Mouse (Mus musculus) thymus, adult 2 months (tissue): ENCODE results near the gene Ssc4d. TPM values are rescaled to one million over a fixed set of nuclear protein-coding genes. Genes with fewer than 3 reads are reported as not detected.
A peak's percentile ranks its signal among the peaks of the same experiment; 100 is the strongest.

Source experiments
- DNase-seq: peaks from one replicate; pipeline ENCODE4 v3.0.0; 2021
- H3K27ac ChIP-seq: fragments of 200-500 bp; 2 replicates; pipeline ENCODE4 v1.5.1; 2012; ENCODE audit warnings: low read length, control low read depth; ENCODE audit not compliant: control insufficient read depth, insufficient read depth
- H3K27me3 ChIP-seq: fragments of 200-500 bp; 2 replicates; pipeline ENCODE4 v1.6.1; 2012; ENCODE audit warnings: mild to moderate bottlenecking, low read length, moderate library complexity, mixed read lengths; ENCODE audit not compliant: control insufficient read depth, insufficient read depth
- H3K36me3 ChIP-seq: fragments of 200-500 bp; 2 replicates; pipeline ENCODE4 v1.6.1; 2012; ENCODE audit warnings: mild to moderate bottlenecking, low read length, moderate library complexity; ENCODE audit not compliant: control insufficient read depth, insufficient read depth
- H3K4me1 ChIP-seq: fragments of 200-500 bp; replicated peaks from 2 replicates; pipeline ENCODE4 v1.6.1; 2012; ENCODE audit warnings: low read length; ENCODE audit not compliant: control insufficient read depth, insufficient read depth
- H3K4me3 ChIP-seq: fragments of 200-500 bp; 2 replicates; pipeline ENCODE4 v1.5.1; 2012; ENCODE audit warnings: mild to moderate bottlenecking, low read length, control low read depth, moderate library complexity; ENCODE audit not compliant: control insufficient read depth, insufficient read depth
- CTCF ChIP-seq: fragments of 200-500 bp; IDR thresholded peaks from 2 replicates; pipeline ENCODE4 v1.5.1; 2012; ENCODE audit warnings: mild to moderate bottlenecking, control low read depth, low read length, moderate library complexity, borderline replicate concordance; ENCODE audit not compliant: control insufficient read depth, poor library complexity, insufficient read depth; ENCODE audit errors: extremely low read depth
- POLR2A ChIP-seq: fragments of 200-500 bp; IDR thresholded peaks from 2 replicates; pipeline ENCODE4 v1.6.1; 2012; ENCODE audit warnings: mild to moderate bottlenecking, low read length, control low read depth, moderate library complexity; ENCODE audit not compliant: control insufficient read depth, poor library complexity, insufficient read depth; ENCODE audit errors: extremely low read depth
- WGBS: fragments of 180-500 bp; shearing (Covaris S2); methylation state at CpG from one replicate; pipeline ENCODE4 v1.1.7; 2018; 5-methylcytosine and 5-hydroxymethylcytosine counted together
- polyA plus RNA-seq: library from polyadenylated mRNA; depleted of rRNA; stranded (reverse); fragments of >200 nt; gene quantifications from 2 replicates; pipeline ENCODE4 v1.2.3, GENCODE M21; 2012

The Ssc4d gene
- polyA plus RNA-seq, 1 experiment: 3.9 TPM

- WGBS: 58% methylated on average over 7 of the region's 7 CpGs
- no peak for TF ChIP-seq POLR2A
- no peak for TF ChIP-seq CTCF
- peaks cover 5% of the 10 kb centered on the region for H3K4me1 ChIP-seq
- H3K36me3 ChIP-seq: 0 out of 2 replicates have a peak, but pooled peaks cover 8% of the 10 kb centered on the region
- no peak for DNase-seq
- H3K27me3 ChIP-seq: no peaks in the 10 kb centered on the region
- no peak overlapping the region for H3K4me3 ChIP-seq
- H3K27ac ChIP-seq: no peak overlapping the region
Observed at GRCm38 (mm10) chr5:135935176-135935523, 39.2 kb downstream of the Ssc4d start.

DNA sequence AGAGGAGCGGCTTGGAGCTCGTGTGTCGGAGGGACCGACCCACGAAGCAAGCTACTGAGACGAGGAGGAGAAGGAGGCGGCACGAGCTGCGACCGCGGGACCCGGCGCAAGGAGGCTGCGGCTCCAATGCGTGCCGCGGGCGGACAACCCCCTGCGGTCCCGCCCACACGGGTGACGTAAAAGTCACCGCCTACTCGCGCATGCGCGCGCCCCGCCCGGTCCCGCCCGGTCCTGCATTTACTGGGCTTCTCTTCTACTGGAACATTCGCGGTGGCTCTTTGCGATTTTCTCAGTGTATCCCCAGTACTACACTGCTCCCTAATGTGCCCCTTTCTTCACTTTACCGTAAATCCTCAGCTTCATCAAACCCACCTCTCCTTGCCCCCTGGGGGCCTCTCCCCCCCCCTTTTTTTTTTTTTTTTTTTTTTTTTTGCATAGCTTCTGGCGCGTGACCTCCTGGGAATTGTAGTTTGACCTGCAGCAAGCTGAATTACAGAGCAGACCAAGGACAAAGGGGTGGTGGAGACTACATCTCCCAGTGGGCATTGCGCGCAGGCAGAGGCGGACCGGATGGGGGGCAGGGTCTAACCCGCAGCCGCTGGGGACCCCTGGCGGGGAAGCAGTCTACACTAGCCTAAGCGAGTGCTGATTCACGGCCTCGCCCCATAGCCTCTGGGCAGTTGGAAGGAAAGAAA is 39.7 kb downstream of the Ssc4d start, which contains the start of gene Ywhag:
Gene Ywhag, minus strand, starts transcription at position 136 of the 695 bp plus-strand sequence.
- peak; percentile 98 for DNase-seq
- peak within 1 kb of the TSS; percentile 92 for H3K4me3 ChIP-seq
- H3K36me3 ChIP-seq: 0 out of 2 replicates have a peak, but pooled peaks cover 8% of the 10 kb centered on the region
- peak within 1 kb of the TSS; percentile 76 for H3K27ac ChIP-seq
- peak; percentile 93 for TF ChIP-seq POLR2A
- TF ChIP-seq CTCF: peak; percentile 81; the same call in 1 of the 2 replicates
- peaks cover 5% of the 10 kb centered on the region for H3K4me1 ChIP-seq
- under 1% methylated on average over 48 of the region's 48 CpGs for WGBS
- no peaks in the 10 kb centered on the region for H3K27me3 ChIP-seq

DNA sequence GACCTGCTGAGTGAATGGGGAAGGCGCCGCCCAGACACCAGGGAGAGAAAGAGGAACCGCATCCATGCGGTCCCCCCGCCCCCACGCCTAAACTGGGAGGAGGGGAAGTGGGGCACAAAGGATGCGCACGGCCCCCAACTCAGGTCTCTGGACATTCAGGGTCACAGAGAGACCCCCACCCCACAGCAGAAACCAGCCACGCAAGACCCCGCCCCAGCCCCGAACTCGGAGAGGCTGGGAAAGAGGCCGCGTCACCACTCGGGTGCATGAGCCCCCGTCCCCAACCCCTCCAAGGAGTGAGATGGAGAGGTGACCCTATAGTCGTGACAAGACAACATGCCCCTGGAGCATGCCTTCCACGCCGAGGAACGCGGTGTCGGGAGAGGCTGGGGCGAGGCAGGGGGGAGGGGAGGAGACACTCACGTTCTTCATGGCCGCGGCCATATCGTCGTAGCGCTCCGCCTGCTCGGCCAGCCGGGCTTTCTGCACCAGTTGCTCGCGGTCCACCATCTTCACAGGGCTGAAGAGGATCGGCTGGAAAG is 40.4 kb downstream of the Ssc4d start:
- peak; percentile 68 for DNase-seq
- Histone ChIP-seq H3K27me3 (no peaks in the 10 kb centered on the region), H3K4me3 (peak overlapping the region; percentile 92), H3K4me1 (peaks cover 5% of the 10 kb centered on the region), H3K36me3 (0 out of 2 replicates have a peak, but pooled peaks cover 8% of the 10 kb centered on the region), H3K27ac (peak overlapping the region; percentile 76)
- WGBS: under 1% methylated on average over 35 of the region's 35 CpGs
- no peak for TF ChIP-seq POLR2A
- TF ChIP-seq CTCF: peak; percentile 23; the same call in 1 of the 2 replicates

DNA sequence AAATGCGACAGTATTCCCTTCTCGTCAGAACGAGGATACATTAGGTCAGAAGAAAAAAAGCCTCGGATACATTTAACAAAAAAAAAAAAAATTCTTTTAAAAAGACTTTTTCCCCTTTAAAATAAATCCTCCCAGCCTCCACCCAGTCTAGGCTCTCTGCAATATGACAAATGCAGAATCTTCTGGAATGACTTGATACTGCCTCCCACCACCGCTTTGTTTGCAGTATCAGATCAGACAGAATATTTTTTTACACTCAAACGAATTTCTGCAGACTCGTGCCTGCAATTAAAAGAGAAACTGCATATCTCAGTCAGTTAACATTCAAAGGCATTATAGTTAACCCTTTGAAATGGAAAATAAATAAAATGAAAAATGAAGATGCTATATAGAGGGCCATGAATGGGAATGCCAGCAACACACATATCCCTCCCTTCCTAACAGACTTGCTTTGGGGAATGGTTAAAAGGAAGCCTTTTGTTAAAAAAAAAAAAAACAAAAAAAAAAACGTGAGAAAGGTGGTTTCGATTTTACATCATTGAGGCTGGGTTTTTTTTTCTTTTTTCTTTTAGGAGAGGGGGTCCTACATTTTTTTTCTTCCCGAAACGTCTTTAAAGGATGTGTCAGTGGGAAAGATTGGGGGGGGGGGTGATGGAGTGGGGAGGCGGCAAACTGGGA is 41.0 kb downstream of the Ssc4d start:
- no peak for DNase-seq
- peak overlapping the region; percentile 92 for H3K4me3 ChIP-seq
- WGBS: 10% methylated on average over 12 of the region's 12 CpGs
- H3K36me3 ChIP-seq: 0 out of 2 replicates have a peak, but pooled peaks cover 8% of the 10 kb centered on the region
- peak overlapping the region; percentile 76; the same call in 1 of the 2 replicates for H3K27ac ChIP-seq
- TF ChIP-seq POLR2A: no peak
- no peak for TF ChIP-seq CTCF
- H3K4me1 ChIP-seq: peaks cover 5% of the 10 kb centered on the region
- H3K27me3 ChIP-seq: no peaks in the 10 kb centered on the region

DNA sequence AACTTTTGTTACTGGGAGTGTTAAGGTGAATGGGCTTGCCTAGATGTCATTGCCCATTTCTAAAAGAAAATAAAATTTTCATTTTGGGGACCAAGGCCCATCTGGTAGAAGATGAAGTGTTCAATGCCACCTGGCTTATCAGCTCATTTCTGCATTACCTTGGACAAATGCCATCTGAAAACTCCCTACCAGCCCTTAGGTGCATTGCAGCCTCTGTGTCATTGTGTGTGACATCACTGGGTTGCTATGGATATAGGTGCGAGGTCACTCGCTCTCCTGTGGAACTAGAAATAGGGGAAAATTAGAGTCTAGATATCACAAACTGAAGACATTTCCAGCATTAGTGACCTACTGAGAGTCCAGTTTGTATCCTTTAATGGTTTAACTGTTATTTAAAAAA is 42.0 kb downstream of the Ssc4d start:
- peaks cover 5% of the 10 kb centered on the region for H3K4me1 ChIP-seq
- H3K36me3 ChIP-seq: peaks cover 9% of the 10 kb centered on the region; the same call in 1 of the 2 replicates
- no peak for DNase-seq
- 86% methylated on average over 2 of the region's 2 CpGs for WGBS
- TF ChIP-seq POLR2A: no peak
- TF ChIP-seq CTCF: no peak
- H3K27me3 ChIP-seq: no peaks in the 10 kb centered on the region
- no peak overlapping the region for H3K27ac ChIP-seq
- H3K4me3 ChIP-seq: no peak overlapping the region

DNA sequence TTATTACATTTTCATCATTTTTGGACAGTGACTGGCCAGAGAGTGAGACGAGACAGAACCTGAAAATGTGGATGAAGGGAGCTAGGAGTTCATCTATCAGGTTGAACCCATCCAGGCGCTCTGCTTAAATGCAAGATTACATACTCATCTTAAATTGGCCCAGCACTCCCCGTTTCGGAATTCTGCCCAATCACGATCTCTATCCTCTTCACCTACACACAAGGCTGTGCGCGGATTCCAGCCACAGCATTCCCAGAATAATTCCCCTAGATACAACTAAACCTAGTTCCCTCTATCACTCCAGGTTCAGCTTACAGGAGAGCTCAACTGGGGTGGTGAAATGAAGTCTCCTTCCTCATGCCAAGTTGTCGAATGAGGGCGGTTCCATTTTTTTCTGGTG is 42.8 kb downstream of the Ssc4d start:
- TF ChIP-seq CTCF (no peak), POLR2A (no peak)
- Histone ChIP-seq H3K4me3 (no peak overlapping the region), H3K36me3 (peaks cover 13% of the 10 kb centered on the region; the same call in 1 of the 2 replicates), H3K4me1 (peaks cover 5% of the 10 kb centered on the region), H3K27me3 (no peaks in the 10 kb centered on the region), H3K27ac (no peak overlapping the region)
- DNase-seq: no peak
- 94% methylated on average over 9 of the region's 9 CpGs for WGBS
